Mouse (Mus musculus): ENCODE results near the gene Pgbd5. TPM values are rescaled to one million over a fixed set of nuclear protein-coding genes. Genes with fewer than 3 reads are reported as not detected.

The Pgbd5 gene
- total and polyA plus RNA-seq, 3 experiments = 0.89 to 3.9 (median 3.1) TPM

GRCm38 (mm10) chr8:124435707-124436243 lies 3.7 kb downstream of the Pgbd5 start:
- Histone ChIP-seq H3K27ac (ENCODE audit: insufficient read depth, low read depth) (no peak overlapping the region), H3K4me3 (replicated peaks in 1 of 3; ENCODE audit: low read depth in 2 of 3, low read length in 2 of 3, poor library complexity in 1 of 3) (no peak overlapping the region), H3K4me1 (ENCODE audit: control insufficient read depth in 1 of 2, insufficient read depth in 2 of 2) (peaks cover 8% of the 10 kb centered on the region in 2 experiments), H3K9me3 (replicated peaks; ENCODE audit: low read length) (no peaks in the 10 kb centered on the region), H3K36me3 (replicated peaks in 1 of 2; ENCODE audit: control insufficient read depth in 1 of 2, insufficient read depth in 1 of 2, low read length in 1 of 2) (no peaks in the 10 kb centered on the region), H3K4me2 (ENCODE audit: insufficient read depth, low read depth, poor library complexity, severe bottlenecking) (no peak overlapping the region), H3K79me2 (replicated peaks; ENCODE audit: control insufficient read depth, extremely low read depth, insufficient read depth, poor library complexity, severe bottlenecking) (no peaks in the 10 kb centered on the region), H3K9ac (ENCODE audit: insufficient read depth, low read depth) (no peak overlapping the region), H3K27me3 (replicated peaks) (peaks cover 84% of the 10 kb centered on the region)
- dilution Hi-C loops (cut with MboI; ENCODE audit: extremely low pct_ligation_motif_present, extremely low pct_unique_long_range_greater_than_20kb, low sequenced_read_pairs) (no loop called here), in situ Hi-C loops (cut with MboI; ENCODE audit: low pct_ligation_motif_present, low pct_unique_long_range_greater_than_20kb, low sequenced_read_pairs) (no loop called here)
- TF ChIP-seq ELF1 (IDR thresholded peaks at IDR 0.05; ENCODE audit: low read depth, low read length) = no peak
- no peak for TF ChIP-seq ZC3H11A (IDR thresholded peaks at IDR 0.05; ENCODE audit: low read depth, low read length)
- no peak for TF ChIP-seq RCOR1 (conservative IDR thresholded peaks at IDR 0.05; ENCODE audit: low read depth, low read length)
- no peak for TF ChIP-seq ETS1 (conservative IDR thresholded peaks at IDR 0.05; ENCODE audit: low read depth, low read length)
- no peak for TF ChIP-seq USF1 (IDR thresholded peaks at IDR 0.05; ENCODE audit: low read depth, low read length)
- TF ChIP-seq E2F4 (IDR thresholded peaks at IDR 0.05; ENCODE audit: insufficient replicate concordance, low read depth, low read length) = no peak
- no peak for TF ChIP-seq ZMIZ1 (IDR thresholded peaks at IDR 0.05; ENCODE audit: low read depth, low read length)
- no peak for TF ChIP-seq UBTF (IDR thresholded peaks at IDR 0.05; ENCODE audit: low read depth, low read length)
- no peak for TF ChIP-seq IRF4 (IDR thresholded peaks at IDR 0.05; ENCODE audit: low read depth, low read length)
- TF ChIP-seq MAX (IDR thresholded peaks at IDR 0.05; ENCODE audit: low read length) = no peak
- no peak for TF ChIP-seq MAZ (IDR thresholded peaks at IDR 0.05; ENCODE audit: low read depth, low read length)
- no peak for TF ChIP-seq NRF1 (IDR thresholded peaks at IDR 0.05; ENCODE audit: low read depth, low read length)
- TF ChIP-seq TBP (conservative IDR thresholded peaks at IDR 0.05; ENCODE audit: low read depth, low read length) = no peak
- TF ChIP-seq PAX5 (IDR thresholded peaks at IDR 0.05; ENCODE audit: low read length) = no peak
- TF ChIP-seq MXI1 (IDR thresholded peaks at IDR 0.05; ENCODE audit: low read depth, low read length) = no peak
- no peak for TF ChIP-seq POLR2A (IDR thresholded peaks at IDR 0.05; ENCODE audit: low read depth, low read length)
- no peak for TF ChIP-seq EP300 (IDR thresholded peaks at IDR 0.05; ENCODE audit: low read length)
- DNase-seq (ENCODE audit: extremely low read depth) = no peak

- H3K4me2 ChIP-seq (ENCODE audit: insufficient read depth, low read depth, poor library complexity, severe bottlenecking) = no peak overlapping the region
- H3K9ac ChIP-seq (ENCODE audit: insufficient read depth, low read depth) = no peak overlapping the region
- no peak for TF ChIP-seq POLR2A (IDR thresholded peaks at IDR 0.05; ENCODE audit: low read depth, low read length)
- TF ChIP-seq ZC3H11A (IDR thresholded peaks at IDR 0.05; ENCODE audit: low read depth, low read length) = no peak
- no peak for TF ChIP-seq USF1 (IDR thresholded peaks at IDR 0.05; ENCODE audit: low read depth, low read length)
- TF ChIP-seq MAZ (IDR thresholded peaks at IDR 0.05; ENCODE audit: low read depth, low read length) = no peak
- TF ChIP-seq USF2 (conservative IDR thresholded peaks at IDR 0.05; ENCODE audit: low read depth, low read length) = no peak
- TF ChIP-seq ELF1 (IDR thresholded peaks at IDR 0.05; ENCODE audit: low read depth, low read length) = no peak
- no peak for TF ChIP-seq BHLHE40 (IDR thresholded peaks at IDR 0.05; ENCODE audit: low read depth, low read length)
- TF ChIP-seq NRF1 (IDR thresholded peaks at IDR 0.05; ENCODE audit: low read depth, low read length) = no peak
- TF ChIP-seq UBTF (IDR thresholded peaks at IDR 0.05; ENCODE audit: low read depth, low read length) = no peak
- TF ChIP-seq PAX5 (IDR thresholded peaks at IDR 0.05; ENCODE audit: low read length) = no peak
- TF ChIP-seq MEF2A (IDR thresholded peaks at IDR 0.05; ENCODE audit: borderline replicate concordance, low read depth, low read length) = no peak
- no peak for TF ChIP-seq CHD2 (IDR thresholded peaks at IDR 0.05; ENCODE audit: low read length)
- TF ChIP-seq KAT2A (IDR thresholded peaks at IDR 0.05; ENCODE audit: insufficient replicate concordance, low read length) = no peak
- no peak for TF ChIP-seq HCFC1 (IDR thresholded peaks at IDR 0.05; ENCODE audit: low read depth, low read length)
- no peak for DNase-seq (ENCODE audit: extremely low read depth)
- in situ Hi-C loops (cut with MboI; ENCODE audit: low pct_ligation_motif_present, low pct_unique_long_range_greater_than_20kb, low sequenced_read_pairs) = no loop called here
- H3K27me3 ChIP-seq (replicated peaks) = peaks cover 81% of the 10 kb centered on the region
- H3K4me3 ChIP-seq (replicated peaks in 1 of 3; ENCODE audit: low read depth in 2 of 3, low read length in 2 of 3, poor library complexity in 1 of 3) = no peak overlapping the region
- H3K9me3 ChIP-seq (replicated peaks; ENCODE audit: low read length) = no peaks in the 10 kb centered on the region
- H3K4me1 ChIP-seq (ENCODE audit: control insufficient read depth in 1 of 2, insufficient read depth in 2 of 2) = peaks cover 8% of the 10 kb centered on the region in 2 experiments
- no peaks in the 10 kb centered on the region for H3K36me3 ChIP-seq (replicated peaks in 1 of 2; ENCODE audit: control insufficient read depth in 1 of 2, insufficient read depth in 1 of 2, low read length in 1 of 2)
- dilution Hi-C loops (cut with MboI; ENCODE audit: extremely low pct_ligation_motif_present, extremely low pct_unique_long_range_greater_than_20kb, low sequenced_read_pairs) = no loop called here
- no peak overlapping the region for H3K27ac ChIP-seq (ENCODE audit: insufficient read depth, low read depth)
- no peaks in the 10 kb centered on the region for H3K79me2 ChIP-seq (replicated peaks; ENCODE audit: control insufficient read depth, extremely low read depth, insufficient read depth, poor library complexity, severe bottlenecking)
Measured at GRCm38 (mm10) chr8:124435170-124435569, 4.3 kb downstream of the Pgbd5 start.

Data from CH12.LX (cell line).